Mouse (Mus musculus): ENCODE results near the gene 2810021J22Rik. TPM values are rescaled to one million over a fixed set of nuclear protein-coding genes. Genes with fewer than 3 reads are reported as not detected.
A peak's percentile ranks its signal among the peaks of the same experiment; 100 is the strongest.

The 2810021J22Rik gene
- polyA plus RNA-seq, 1 experiment from 2014 or later, result 13.9 TPM

GRCm38 (mm10) chr11:58927790-58928651 is 61.0 kb downstream of the 2810021J22Rik start:
- no peaks in the 10 kb centered on the region for H3K4me1 ChIP-seq (ENCODE audit: control insufficient read depth, insufficient read depth, low read length)
- H3K4me2 ChIP-seq (ENCODE audit: low read length), result peak overlapping the region; percentile 13
- H3K4me3 ChIP-seq (ENCODE audit: low read depth, low read length), result no peak overlapping the region
- H3K36me3 ChIP-seq (ENCODE audit: control insufficient read depth, insufficient read depth, low read length), result peaks cover 12% of the 10 kb centered on the region
- no peaks in the 10 kb centered on the region for H3K9me3 ChIP-seq (replicated peaks; ENCODE audit: control insufficient read depth, low read length, poor library complexity, severe bottlenecking)
- no peak overlapping the region; the same call in 1 of the 2 replicates for H3K9ac ChIP-seq (ENCODE audit: low read depth, low read length)
- peak; percentile 50; the same call in 1 of the 2 replicates for ATAC-seq
- H3K27me3 ChIP-seq (ENCODE audit: control insufficient read depth, insufficient read depth, low read depth, low read length), result no peaks in the 10 kb centered on the region
- peak overlapping the region; percentile 43; the same call in 1 of the 2 replicates for H3K27ac ChIP-seq (ENCODE audit: low read length)
- 32% methylated on average over 20 of the region's 20 CpGs for WGBS

DNA sequence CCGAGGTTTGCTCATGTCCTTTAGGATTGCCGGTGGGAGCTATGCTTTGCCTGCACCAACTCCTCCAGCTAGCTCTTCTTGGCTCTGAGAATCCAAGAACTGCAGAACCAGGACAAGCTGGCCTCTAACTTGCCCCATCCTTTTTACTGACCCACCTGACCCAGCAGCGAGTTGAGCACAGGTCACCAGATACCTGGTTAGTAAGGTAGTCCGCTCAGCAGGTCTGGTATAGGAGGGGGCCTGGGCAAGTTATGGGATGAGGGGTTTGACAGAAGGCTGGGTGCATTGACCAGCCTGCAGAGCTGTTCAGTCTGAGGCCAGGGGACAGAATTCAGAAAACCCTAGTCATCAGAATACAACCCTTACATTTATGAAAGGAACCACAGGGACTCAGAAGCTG is 62.0 kb downstream of the 2810021J22Rik start:
- Histone ChIP-seq H3K27me3 (ENCODE audit: control insufficient read depth, insufficient read depth, low read depth, low read length) (no peaks in the 10 kb centered on the region), H3K9me3 (replicated peaks; ENCODE audit: control insufficient read depth, low read length, poor library complexity, severe bottlenecking) (no peaks in the 10 kb centered on the region), H3K4me3 (ENCODE audit: low read depth, low read length) (no peak overlapping the region), H3K4me1 (ENCODE audit: control insufficient read depth, insufficient read depth, low read length) (no peaks in the 10 kb centered on the region), H3K36me3 (ENCODE audit: control insufficient read depth, insufficient read depth, low read length) (peaks cover 23% of the 10 kb centered on the region), H3K4me2 (ENCODE audit: low read length) (no peak overlapping the region), H3K9ac (ENCODE audit: low read depth, low read length) (no peak overlapping the region), H3K27ac (ENCODE audit: low read length) (no peak overlapping the region)
- no peak for ATAC-seq
- 86% methylated on average over 4 of the region's 4 CpGs for WGBS

DNA sequence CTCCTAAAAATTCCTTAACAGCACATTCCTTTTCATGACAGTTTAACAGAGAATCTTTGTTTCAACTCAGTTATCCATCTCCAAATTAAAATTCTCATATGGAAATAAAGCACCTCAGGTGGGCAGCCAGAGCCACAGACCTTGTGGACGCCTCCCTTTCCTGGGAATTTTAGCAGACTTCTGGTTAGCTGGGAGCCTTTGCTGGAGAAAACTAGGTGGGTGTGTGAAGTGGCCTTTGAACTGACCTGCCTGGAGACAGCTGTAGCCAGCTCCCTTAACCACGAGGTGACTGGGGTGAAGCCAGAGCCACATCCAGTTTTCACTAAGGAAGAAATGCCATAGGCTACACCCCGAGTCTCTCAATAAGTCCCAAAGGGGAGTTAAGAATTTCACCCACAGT is 62.6 kb downstream of the 2810021J22Rik start:
- Histone ChIP-seq H3K4me2 (ENCODE audit: low read length) (no peak overlapping the region), H3K27ac (ENCODE audit: low read length) (no peak overlapping the region), H3K4me1 (ENCODE audit: control insufficient read depth, insufficient read depth, low read length) (no peaks in the 10 kb centered on the region), H3K27me3 (ENCODE audit: control insufficient read depth, insufficient read depth, low read depth, low read length) (no peaks in the 10 kb centered on the region), H3K4me3 (ENCODE audit: low read depth, low read length) (no peak overlapping the region), H3K9me3 (replicated peaks; ENCODE audit: control insufficient read depth, low read length, poor library complexity, severe bottlenecking) (no peaks in the 10 kb centered on the region), H3K9ac (ENCODE audit: low read depth, low read length) (no peak overlapping the region), H3K36me3 (ENCODE audit: control insufficient read depth, insufficient read depth, low read length) (peaks cover 25% of the 10 kb centered on the region)
- WGBS, result 66% methylated on average over 3 of the region's 3 CpGs
- ATAC-seq, result no peak

- no peak overlapping the region for H3K27ac ChIP-seq (ENCODE audit: low read length)
- no peak overlapping the region for H3K4me2 ChIP-seq (ENCODE audit: low read length)
- 88% methylated on average over 3 of the region's 3 CpGs for WGBS
- H3K9me3 ChIP-seq (replicated peaks; ENCODE audit: control insufficient read depth, low read length, poor library complexity, severe bottlenecking), result no peaks in the 10 kb centered on the region
- H3K9ac ChIP-seq (ENCODE audit: low read depth, low read length), result no peak overlapping the region
- no peaks in the 10 kb centered on the region for H3K4me1 ChIP-seq (ENCODE audit: control insufficient read depth, insufficient read depth, low read length)
- no peaks in the 10 kb centered on the region for H3K27me3 ChIP-seq (ENCODE audit: control insufficient read depth, insufficient read depth, low read depth, low read length)
- peaks cover 25% of the 10 kb centered on the region for H3K36me3 ChIP-seq (ENCODE audit: control insufficient read depth, insufficient read depth, low read length)
- H3K4me3 ChIP-seq (ENCODE audit: low read depth, low read length), result no peak overlapping the region
- ATAC-seq, result no peak
Measured at GRCm38 (mm10) chr11:58930254-58930653, 63.2 kb downstream of the 2810021J22Rik start.

DNA sequence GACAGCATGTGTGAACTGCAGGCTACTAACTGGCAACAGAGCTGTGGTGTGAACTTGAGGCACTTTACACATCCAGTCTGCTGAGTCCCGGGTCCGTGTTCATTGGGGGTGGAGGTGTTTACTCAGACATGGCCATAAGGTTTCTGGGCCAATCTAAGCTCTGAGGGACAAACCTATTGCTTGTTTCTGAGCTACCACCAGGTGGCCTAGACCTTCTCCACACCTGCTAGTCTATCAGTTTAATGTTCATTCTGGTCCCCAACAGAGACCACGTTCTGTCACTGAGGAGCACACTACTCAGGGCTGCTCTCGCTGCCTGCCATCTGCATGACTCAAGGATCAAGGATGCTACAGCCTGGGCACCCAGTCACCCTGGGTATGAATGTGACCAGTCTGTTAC is 64.6 kb downstream of the 2810021J22Rik start:
- Histone ChIP-seq H3K27ac (ENCODE audit: low read length) (no peak overlapping the region), H3K9ac (ENCODE audit: low read depth, low read length) (no peak overlapping the region), H3K36me3 (ENCODE audit: control insufficient read depth, insufficient read depth, low read length) (peaks cover 29% of the 10 kb centered on the region), H3K4me1 (ENCODE audit: control insufficient read depth, insufficient read depth, low read length) (peaks cover 8% of the 10 kb centered on the region), H3K4me2 (ENCODE audit: low read length) (no peak overlapping the region), H3K4me3 (ENCODE audit: low read depth, low read length) (no peak overlapping the region), H3K27me3 (ENCODE audit: control insufficient read depth, insufficient read depth, low read depth, low read length) (no peaks in the 10 kb centered on the region), H3K9me3 (replicated peaks; ENCODE audit: control insufficient read depth, low read length, poor library complexity, severe bottlenecking) (no peaks in the 10 kb centered on the region)
- 84% methylated on average over 4 of the region's 4 CpGs for WGBS
- no peak for ATAC-seq

Other genes starting within 250 kb of the 2810021J22Rik start
- gene Olfr323, start 236.7 kb upstream of the 2810021J22Rik start, polyA plus RNA-seq (2015; fragmentation: Nextera tagmentation; extraction: Ambion mirVana), result not detected in 2 replicates
- 0.15 and 0.19 TPM in 2 replicates for gene Trim58, start 226.8 kb upstream of the 2810021J22Rik start, polyA plus RNA-seq (2015; fragmentation: Nextera tagmentation; extraction: Ambion mirVana)
- not detected in 2 replicates for gene Olfr322, start 208.4 kb upstream of the 2810021J22Rik start, polyA plus RNA-seq (2015; fragmentation: Nextera tagmentation; extraction: Ambion mirVana)
- gene Olfr320, start 186.1 kb upstream of the 2810021J22Rik start, polyA plus RNA-seq (2015; fragmentation: Nextera tagmentation; extraction: Ambion mirVana), result not detected in 2 replicates
- not detected in 2 replicates for gene Olfr319, start 168.1 kb upstream of the 2810021J22Rik start, polyA plus RNA-seq (2015; fragmentation: Nextera tagmentation; extraction: Ambion mirVana)
- gene Olfr318, start 143.2 kb upstream of the 2810021J22Rik start, polyA plus RNA-seq (2015; fragmentation: Nextera tagmentation; extraction: Ambion mirVana), result not detected in 2 replicates
- 0.10 and 0.13 TPM in 2 replicates for gene Olfr317, start 128.0 kb upstream of the 2810021J22Rik start, polyA plus RNA-seq (2015; fragmentation: Nextera tagmentation; extraction: Ambion mirVana)
- gene Olfr316, start 114.5 kb upstream of the 2810021J22Rik start, polyA plus RNA-seq (2015; fragmentation: Nextera tagmentation; extraction: Ambion mirVana), result not detected in 2 replicates
- not detected in 2 replicates for gene Olfr315, start 94.0 kb upstream of the 2810021J22Rik start, polyA plus RNA-seq (2015; fragmentation: Nextera tagmentation; extraction: Ambion mirVana)
- not detected in 2 replicates for gene Olfr314, start 84.3 kb upstream of the 2810021J22Rik start, polyA plus RNA-seq (2015; fragmentation: Nextera tagmentation; extraction: Ambion mirVana)
- 13.6 and 15.3 TPM in 2 replicates for gene Fam183b, start 65.3 kb upstream of the 2810021J22Rik start, polyA plus RNA-seq (2015; fragmentation: Nextera tagmentation; extraction: Ambion mirVana)
- gene Olfr313, start 52.2 kb upstream of the 2810021J22Rik start, polyA plus RNA-seq (2015; fragmentation: Nextera tagmentation; extraction: Ambion mirVana), result not detected in 2 replicates
- not detected in 2 replicates for gene Olfr312, start 38.0 kb upstream of the 2810021J22Rik start, polyA plus RNA-seq (2015; fragmentation: Nextera tagmentation; extraction: Ambion mirVana)
- gene Olfr311, start 28.0 kb upstream of the 2810021J22Rik start, polyA plus RNA-seq (2015; fragmentation: Nextera tagmentation; extraction: Ambion mirVana), result not detected in 2 replicates
- 24.7 and 26.1 TPM in 2 replicates for gene Gm12258, start 20.1 kb upstream of the 2810021J22Rik start, polyA plus RNA-seq (2015; fragmentation: Nextera tagmentation; extraction: Ambion mirVana)
- gene Zfp39, start 37.0 kb downstream of the 2810021J22Rik start, polyA plus RNA-seq (2015; fragmentation: Nextera tagmentation; extraction: Ambion mirVana), result 6.8 and 8.1 TPM in 2 replicates
- gene Btnl10, start 50.7 kb downstream of the 2810021J22Rik start, polyA plus RNA-seq (2015; fragmentation: Nextera tagmentation; extraction: Ambion mirVana), result not detected in 2 replicates
- gene Rnf187, start 71.7 kb downstream of the 2810021J22Rik start, polyA plus RNA-seq (2015; fragmentation: Nextera tagmentation; extraction: Ambion mirVana), result 550 and 556 TPM in 2 replicates
- 345 and 399 TPM in 2 replicates for gene Hist3h2ba, start 81.7 kb downstream of the 2810021J22Rik start, polyA plus RNA-seq (2015; fragmentation: Nextera tagmentation; extraction: Ambion mirVana)
- 107 and 115 TPM in 2 replicates for gene Hist3h2a, start 87.5 kb downstream of the 2810021J22Rik start, polyA plus RNA-seq (2015; fragmentation: Nextera tagmentation; extraction: Ambion mirVana)
- gene Trim17, start 87.5 kb downstream of the 2810021J22Rik start, polyA plus RNA-seq (2015; fragmentation: Nextera tagmentation; extraction: Ambion mirVana), result 1.3 and 2.1 TPM in 2 replicates
- 19.5 and 22.3 TPM in 2 replicates for gene Trim11, start 110.9 kb downstream of the 2810021J22Rik start, polyA plus RNA-seq (2015; fragmentation: Nextera tagmentation; extraction: Ambion mirVana)

Data from midbrain, embryonic 16.5 days (tissue).